Mouse (Mus musculus): ENCODE measurements around the gene Zkscan7. TPM values are rescaled to one million over a fixed set of nuclear protein-coding genes. Genes with fewer than 3 reads are reported as not detected.
"Not testable (repeated sequence)": the region's sequence is repeated elsewhere in the genome, so short reads cannot be mapped to it uniquely, and the experiment has no call there.

The Zkscan7 gene
- polyA plus RNA-seq (2015; fragmentation: Nextera tagmentation; extraction: Ambion mirVana) = 5.0 TPM in 2 replicates

- peak within 1 kb of the TSS; percentile 87 for H3K4me2 ChIP-seq
- H3K9ac ChIP-seq = no peak within 1 kb of the TSS; the same call in 1 of the 2 replicates
- H3K27me3 ChIP-seq = no peaks in the 10 kb centered on the region
- no peaks in the 10 kb centered on the region for H3K9me3 ChIP-seq (replicated peaks)
- no peak for ATAC-seq (replicated peaks; ENCODE audit: low FRiP score)
- H3K36me3 ChIP-seq = peaks cover 6% of the 10 kb centered on the region; the same call in 1 of the 2 replicates
- H3K4me1 ChIP-seq = 0 out of 2 replicates have a peak, but pooled peaks cover 5% of the 10 kb centered on the region
- 85% methylated on average over 3 of the region's 3 CpGs for WGBS
- no peak within 1 kb of the TSS for H3K27ac ChIP-seq
- peak within 1 kb of the TSS; percentile 83 for H3K4me3 ChIP-seq (replicated peaks)
These were observed at the start of gene Zkscan7 for GRCm38 (mm10) chr9:122885385-122885784. Gene Zkscan7 (plus strand): TSS chr9:122885685.

- Histone ChIP-seq H3K4me2 (no peak overlapping the region), H3K36me3 (no peaks in the 10 kb centered on the region), H3K9me3 (replicated peaks) (no peaks in the 10 kb centered on the region), H3K4me3 (replicated peaks) (no peak overlapping the region), H3K9ac (no peak overlapping the region), H3K27me3 (no peaks in the 10 kb centered on the region), H3K4me1 (0 out of 2 replicates have a peak, but pooled peaks cover 3% of the 10 kb centered on the region), H3K27ac (no peak overlapping the region)
- no peak for ATAC-seq (replicated peaks; ENCODE audit: low FRiP score)
- 73% methylated on average over 9 of the region's 9 CpGs for WGBS
These were observed 49.4 kb upstream of the Zkscan7 start for GRCm38 (mm10) chr9:122836126-122836525.

- Histone ChIP-seq H3K9me3 (replicated peaks) (no peaks in the 10 kb centered on the region), H3K27ac (0 out of 2 replicates have a peak overlapping the region, but pooled peaks have one; percentile 1), H3K4me2 (no peak overlapping the region), H3K9ac (no peak overlapping the region), H3K36me3 (no peaks in the 10 kb centered on the region), H3K27me3 (no peaks in the 10 kb centered on the region), H3K4me3 (replicated peaks) (no peak overlapping the region), H3K4me1 (0 out of 2 replicates have a peak, but pooled peaks cover 3% of the 10 kb centered on the region)
- ATAC-seq (replicated peaks; ENCODE audit: low FRiP score) = no peak; the same call in 1 of the 2 replicates
- 49% methylated on average over 6 of the region's 6 CpGs for WGBS
These were observed 48.7 kb upstream of the Zkscan7 start for GRCm38 (mm10) chr9:122836790-122837189.

GRCm38 (mm10) chr9:122837216-122837615, 48.3 kb upstream of the Zkscan7 start:
- Histone ChIP-seq H3K9me3 (replicated peaks) (no peaks in the 10 kb centered on the region), H3K27me3 (no peaks in the 10 kb centered on the region), H3K4me3 (replicated peaks) (no peak overlapping the region), H3K36me3 (no peaks in the 10 kb centered on the region), H3K27ac (0 out of 2 replicates have a peak overlapping the region, but pooled peaks have one; percentile 1), H3K4me1 (0 out of 2 replicates have a peak, but pooled peaks cover 3% of the 10 kb centered on the region), H3K4me2 (no peak overlapping the region), H3K9ac (no peak overlapping the region)
- ATAC-seq (replicated peaks; ENCODE audit: low FRiP score) = no peak
- 76% methylated on average over 4 of the region's 4 CpGs for WGBS

DNA sequence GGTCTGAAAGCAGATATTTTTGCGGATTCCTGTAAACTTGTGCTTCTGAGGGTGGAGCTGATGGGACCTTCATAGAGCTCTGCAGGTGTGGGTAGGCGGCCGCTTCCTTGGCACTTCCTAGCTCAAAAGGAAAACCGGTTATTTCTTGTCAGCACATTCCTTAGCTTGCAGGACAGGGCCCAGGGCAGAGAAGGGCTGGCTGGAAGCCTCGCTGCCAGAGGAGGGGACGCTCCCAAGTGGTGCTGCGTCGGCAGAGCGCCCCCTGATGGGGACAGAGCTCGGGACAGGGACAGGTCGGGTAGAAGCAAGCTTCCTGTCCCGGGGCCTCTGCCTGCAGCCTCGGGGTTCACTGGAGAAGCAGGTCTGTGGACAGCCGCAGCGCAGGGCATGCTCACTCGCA, 47.8 kb upstream of the Zkscan7 start:
- WGBS = 27% methylated on average over 16 of the region's 16 CpGs
- no peak overlapping the region for H3K9ac ChIP-seq
- no peaks in the 10 kb centered on the region for H3K27me3 ChIP-seq
- ATAC-seq (replicated peaks; ENCODE audit: low FRiP score) = peak; percentile 54; the same call in 1 of the 2 replicates
- no peak overlapping the region for H3K27ac ChIP-seq
- no peak overlapping the region for H3K4me3 ChIP-seq (replicated peaks)
- H3K36me3 ChIP-seq = no peaks in the 10 kb centered on the region
- H3K4me2 ChIP-seq = no peak overlapping the region
- 0 out of 2 replicates have a peak, but pooled peaks cover 3% of the 10 kb centered on the region for H3K4me1 ChIP-seq
- no peaks in the 10 kb centered on the region for H3K9me3 ChIP-seq (replicated peaks)

- H3K9ac ChIP-seq = no peak within 1 kb of the TSS
- H3K36me3 ChIP-seq = peaks cover 6% of the 10 kb centered on the region
- 80% methylated on average over 3 of the region's 3 CpGs for WGBS
- no peaks in the 10 kb centered on the region; the same call in 1 of the 2 replicates for H3K9me3 ChIP-seq (replicated peaks)
- no peak within 1 kb of the TSS for H3K4me2 ChIP-seq
- no peak within 1 kb of the TSS for H3K27ac ChIP-seq
- no peaks in the 10 kb centered on the region for H3K4me1 ChIP-seq
- H3K4me3 ChIP-seq (replicated peaks) = no peak within 1 kb of the TSS
- ATAC-seq (replicated peaks; ENCODE audit: low FRiP score) = no peak
- no peaks in the 10 kb centered on the region for H3K27me3 ChIP-seq
These were observed 41.7 kb upstream of the Zkscan7 start, which contains the start of gene Gm35549 for GRCm38 (mm10) chr9:122843760-122844159. Gene Gm35549 (minus strand): TSS chr9:122844035.

GRCm38 (mm10) chr9:122845621-122846020, 39.9 kb upstream of the Zkscan7 start:
- WGBS = 81% methylated on average over 3 of the region's 3 CpGs
- Histone ChIP-seq H3K36me3 (peaks cover 24% of the 10 kb centered on the region), H3K27me3 (no peaks in the 10 kb centered on the region), H3K4me2 (no peak overlapping the region), H3K4me1 (no peaks in the 10 kb centered on the region), H3K4me3 (replicated peaks) (no peak overlapping the region), H3K9me3 (replicated peaks) (no peaks in the 10 kb centered on the region; the same call in 1 of the 2 replicates), H3K9ac (no peak overlapping the region), H3K27ac (no peak overlapping the region)
- ATAC-seq (replicated peaks; ENCODE audit: low FRiP score) = no peak

- Histone ChIP-seq H3K4me2 (no peak overlapping the region), H3K36me3 (peaks cover 29% of the 10 kb centered on the region), H3K4me3 (replicated peaks) (no peak overlapping the region), H3K9ac (no peak overlapping the region), H3K27me3 (no peaks in the 10 kb centered on the region), H3K27ac (no peak overlapping the region), H3K4me1 (no peaks in the 10 kb centered on the region), H3K9me3 (replicated peaks) (no peaks in the 10 kb centered on the region; the same call in 1 of the 2 replicates)
- no peak for ATAC-seq (replicated peaks; ENCODE audit: low FRiP score)
These were observed 39.3 kb upstream of the Zkscan7 start for GRCm38 (mm10) chr9:122846156-122846555.

- H3K27ac ChIP-seq; ATAC-seq (replicated peaks; ENCODE audit: low FRiP score); H3K9me3 ChIP-seq (replicated peaks); H3K9ac ChIP-seq; H3K4me3 ChIP-seq (replicated peaks); H3K27me3 ChIP-seq; H3K4me2 ChIP-seq; H3K4me1 ChIP-seq: not testable (repeated sequence)
- H3K36me3 ChIP-seq = peaks cover 46% of the 10 kb centered on the region
- 80% methylated on average over 8 of the region's 8 CpGs for WGBS
These were observed 37.6 kb upstream of the Zkscan7 start for GRCm38 (mm10) chr9:122847811-122848311.

- no peak overlapping the region for H3K9ac ChIP-seq
- no peak overlapping the region for H3K4me2 ChIP-seq
- no peak overlapping the region for H3K27ac ChIP-seq
- H3K4me3 ChIP-seq (replicated peaks) = no peak overlapping the region
- peaks cover 29% of the 10 kb centered on the region for H3K9me3 ChIP-seq (replicated peaks)
- H3K36me3 ChIP-seq = peaks cover 96% of the 10 kb centered on the region
- no peaks in the 10 kb centered on the region for H3K27me3 ChIP-seq
- H3K4me1 ChIP-seq = no peaks in the 10 kb centered on the region
- no peak for ATAC-seq (replicated peaks; ENCODE audit: low FRiP score)
- 94% methylated on average over 7 of the region's 7 CpGs for WGBS
These were observed 31.0 kb upstream of the Zkscan7 start for GRCm38 (mm10) chr9:122854526-122854925.

GRCm38 (mm10) chr9:122855141-122855540, 30.3 kb upstream of the Zkscan7 start:
- H3K4me1 ChIP-seq; H3K27ac ChIP-seq; H3K27me3 ChIP-seq; H3K9ac ChIP-seq; H3K4me3 ChIP-seq (replicated peaks); H3K4me2 ChIP-seq; ATAC-seq (replicated peaks; ENCODE audit: low FRiP score): not testable (repeated sequence)
- H3K9me3 ChIP-seq (replicated peaks) = peaks cover 35% of the 10 kb centered on the region
- peaks cover 96% of the 10 kb centered on the region for H3K36me3 ChIP-seq
- WGBS = 84% methylated on average over 3 of the region's 7 CpGs

DNA sequence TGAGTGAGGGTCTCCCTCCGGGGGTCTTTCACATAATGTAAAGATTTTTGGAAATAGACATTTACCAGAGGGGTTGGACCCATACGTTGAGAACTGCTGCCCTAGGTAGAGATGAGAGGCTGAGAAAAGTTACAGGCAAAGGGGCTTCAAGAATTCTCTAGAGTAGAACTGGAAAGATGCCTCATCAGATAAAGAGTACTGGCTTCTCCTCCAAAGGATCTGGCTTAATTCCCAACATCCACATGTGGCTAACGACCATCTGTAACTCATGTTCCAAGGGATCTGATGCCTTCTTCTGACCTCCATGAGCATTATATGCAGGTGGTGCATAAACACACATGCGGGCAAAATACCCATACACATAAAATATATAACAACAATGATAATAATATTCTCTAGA, 29.9 kb upstream of the Zkscan7 start:
- H3K4me1 ChIP-seq = no peaks in the 10 kb centered on the region
- no peak overlapping the region for H3K4me2 ChIP-seq
- no peaks in the 10 kb centered on the region for H3K27me3 ChIP-seq
- H3K9ac ChIP-seq = no peak overlapping the region
- H3K4me3 ChIP-seq (replicated peaks) = no peak overlapping the region
- ATAC-seq (replicated peaks; ENCODE audit: low FRiP score) = no peak
- H3K9me3 ChIP-seq (replicated peaks) = peaks cover 40% of the 10 kb centered on the region
- peaks cover 96% of the 10 kb centered on the region for H3K36me3 ChIP-seq
- no peak overlapping the region for H3K27ac ChIP-seq
- WGBS = 99% methylated on average over 4 of the region's 4 CpGs

GRCm38 (mm10) chr9:122856716-122857115, 28.8 kb upstream of the Zkscan7 start:
- no peak overlapping the region for H3K27ac ChIP-seq
- no peaks in the 10 kb centered on the region for H3K27me3 ChIP-seq
- no peak overlapping the region for H3K4me3 ChIP-seq (replicated peaks)
- no peak for ATAC-seq (replicated peaks; ENCODE audit: low FRiP score)
- H3K9ac ChIP-seq = no peak overlapping the region
- H3K4me2 ChIP-seq = no peak overlapping the region
- 98% methylated on average over 3 of the region's 3 CpGs for WGBS
- peaks cover 51% of the 10 kb centered on the region for H3K9me3 ChIP-seq (replicated peaks)
- no peaks in the 10 kb centered on the region for H3K4me1 ChIP-seq
- peaks cover 96% of the 10 kb centered on the region for H3K36me3 ChIP-seq
